Mouse (Mus musculus) gastrocnemius, adult 2 months (tissue): ENCODE measurements around the gene Bhlhe41. TPM values are rescaled to one million over a fixed set of nuclear protein-coding genes. Genes with fewer than 3 reads are reported as not detected.

ENCODE experiments used
- DNase-seq: peaks from one replicate; pipeline ENCODE4 v3.0.0; 2022
- H3K27ac ChIP-seq: fragments of 200-600 bp; 2 replicates; pipeline ENCODE4 v1.8.1; 2022; ENCODE audit warnings: mild to moderate bottlenecking
- H3K4me3 ChIP-seq: fragments of 200-600 bp; 2 replicates; pipeline ENCODE4 v1.8.1; 2022; ENCODE audit warnings: mild to moderate bottlenecking, moderate library complexity
- CTCF ChIP-seq: fragments of 200-600 bp; IDR thresholded peaks from 2 replicates; pipeline ENCODE4 v1.8.1; 2022; ENCODE audit warnings: antibody characterized with exemption, mild to moderate bottlenecking, moderate library complexity
- intact Hi-C: fragments of 180-260 bp; cut with DNase I; formaldehyde crosslinking; loops from one replicate; pipeline ENCODE4 v1.15.1; 2025
- long read RNA-seq, 2 experiments: library from polyadenylated mRNA; stranded (forward); transcript quantifications; one replicate each; pipeline ENCODE4 v2.0.0; 2021
- total RNA-seq, 2 experiments: library from RNA; stranded (reverse); gene quantifications; 2 replicates each; pipeline ENCODE4 v1.2.3; 2021

The Bhlhe41 gene
- 10 to 100 TPM; 17.2 to 48.4 TPM for total RNA-seq
- long read RNA-seq, experiment 1, partial matches to known transcripts: 0 of 3 reads
- long read RNA-seq, experiment 1, other reads (novel, unspliced or antisense): 3 of 3 reads
- long read RNA-seq, experiment 2, full-length matches to known transcripts: 4 of 12 reads
- long read RNA-seq, experiment 2, partial matches to known transcripts: 2 of 12 reads
- long read RNA-seq, experiment 2, other reads (novel, unspliced or antisense): 6 of 12 reads

- intact Hi-C loops: loop anchor here (5.0 kb wide), 1 partner anchor 87 kb away; no protein-coding TSS in a partner anchor
- H3K27ac ChIP-seq: peak within 1 kb of the TSS; percentile 99
- no peak for TF ChIP-seq CTCF
- DNase-seq: peak; percentile 92
- peak within 1 kb of the TSS; percentile 90 for H3K4me3 ChIP-seq
Observed at GRCm38 (mm10) chr6:145865289-145865885, at the start of gene Bhlhe41. Bhlhe41 (minus strand) TSS chr6:145865558.

GRCm38 (mm10) chr6:145912232-145912631, 46.9 kb upstream of the Bhlhe41 start:
- H3K27ac ChIP-seq: no peak overlapping the region
- H3K4me3 ChIP-seq: no peak overlapping the region
- no peak for TF ChIP-seq CTCF
- DNase-seq: no peak
- intact Hi-C loops: no loop called here

GRCm38 (mm10) chr6:145910469-145911426, 45.4 kb upstream of the Bhlhe41 start:
- intact Hi-C loops: no loop called here
- DNase-seq: no peak
- no peak for TF ChIP-seq CTCF
- no peak overlapping the region for H3K27ac ChIP-seq
- H3K4me3 ChIP-seq: no peak overlapping the region

GRCm38 (mm10) chr6:145909943-145910342, 44.6 kb upstream of the Bhlhe41 start:
- intact Hi-C loops: no loop called here
- no peak overlapping the region for H3K27ac ChIP-seq
- DNase-seq: no peak
- TF ChIP-seq CTCF: no peak
- H3K4me3 ChIP-seq: no peak overlapping the region

- intact Hi-C loops: no loop called here
- H3K27ac ChIP-seq: no peak overlapping the region
- H3K4me3 ChIP-seq: no peak overlapping the region
- peak; percentile 22 for DNase-seq
- TF ChIP-seq CTCF: no peak
Observed at GRCm38 (mm10) chr6:145906096-145906890, 40.9 kb upstream of the Bhlhe41 start.

GRCm38 (mm10) chr6:145904616-145905015, 39.3 kb upstream of the Bhlhe41 start:
- Histone ChIP-seq H3K27ac (no peak overlapping the region), H3K4me3 (no peak overlapping the region)
- no peak for TF ChIP-seq CTCF
- no peak for DNase-seq
- intact Hi-C loops: no loop called here

- intact Hi-C loops: no loop called here
- TF ChIP-seq CTCF: no peak
- H3K27ac ChIP-seq: no peak overlapping the region
- no peak overlapping the region for H3K4me3 ChIP-seq
- no peak for DNase-seq
Observed at GRCm38 (mm10) chr6:145904169-145904568, 38.8 kb upstream of the Bhlhe41 start.

GRCm38 (mm10) chr6:145894669-145895342, 29.4 kb upstream of the Bhlhe41 start:
- intact Hi-C loops: no loop called here
- H3K4me3 ChIP-seq: no peak overlapping the region
- TF ChIP-seq CTCF: no peak
- no peak for DNase-seq
- H3K27ac ChIP-seq: no peak overlapping the region

GRCm38 (mm10) chr6:145893366-145894021, 28.1 kb upstream of the Bhlhe41 start:
- intact Hi-C loops: no loop called here
- no peak for DNase-seq
- TF ChIP-seq CTCF: no peak
- no peak overlapping the region for H3K4me3 ChIP-seq
- H3K27ac ChIP-seq: no peak overlapping the region

- H3K4me3 ChIP-seq: no peak overlapping the region
- intact Hi-C loops: no loop called here
- H3K27ac ChIP-seq: no peak overlapping the region
- TF ChIP-seq CTCF: no peak
- DNase-seq: no peak
Observed at GRCm38 (mm10) chr6:145892381-145893265, 27.3 kb upstream of the Bhlhe41 start.
